Mouse (Mus musculus) E14TG2a.4 (cell line): Measurements from ENCODE around the gene Eml2.

Experiments
- CTCF ChIP-seq: conservative IDR thresholded peaks from 2 replicates; pipeline ENCODE4 v1.5.1; 2014; ENCODE audit warnings: low read length
- NANOG ChIP-seq: IDR thresholded peaks from 2 replicates; pipeline ENCODE4 v1.6.1; 2014; ENCODE audit warnings: borderline replicate concordance, low read length, mixed read lengths
- POU5F1 ChIP-seq: IDR thresholded peaks from 2 replicates; pipeline ENCODE4 v1.6.1; 2014; ENCODE audit warnings: low read length, borderline replicate concordance

DNA sequence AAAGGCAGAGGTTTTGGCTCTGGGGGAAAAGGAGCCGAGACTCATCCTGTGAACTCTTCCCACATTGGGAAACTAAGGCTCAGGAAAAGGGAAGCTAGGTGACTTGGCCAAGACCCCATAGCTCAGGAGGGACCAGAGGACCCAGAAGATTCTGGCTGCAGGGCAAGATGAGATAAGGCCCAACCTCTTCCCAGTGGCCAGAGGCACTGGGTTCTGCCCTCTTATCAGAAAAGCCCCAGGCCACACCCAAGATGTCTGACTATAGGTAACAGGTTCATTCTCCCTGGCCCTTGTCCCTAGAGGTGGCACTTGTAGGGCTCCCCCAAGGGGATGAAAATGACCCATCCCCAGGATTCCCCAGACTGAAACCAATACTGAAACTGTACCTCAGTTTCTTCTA lies 70.6 kb downstream of the Eml2 start:
- TF ChIP-seq CTCF (no peak), POU5F1 (no peak), NANOG (no peak)
